Mouse (Mus musculus): Measurements from ENCODE around the gene Senp5.

Gene Senp5

DNA sequence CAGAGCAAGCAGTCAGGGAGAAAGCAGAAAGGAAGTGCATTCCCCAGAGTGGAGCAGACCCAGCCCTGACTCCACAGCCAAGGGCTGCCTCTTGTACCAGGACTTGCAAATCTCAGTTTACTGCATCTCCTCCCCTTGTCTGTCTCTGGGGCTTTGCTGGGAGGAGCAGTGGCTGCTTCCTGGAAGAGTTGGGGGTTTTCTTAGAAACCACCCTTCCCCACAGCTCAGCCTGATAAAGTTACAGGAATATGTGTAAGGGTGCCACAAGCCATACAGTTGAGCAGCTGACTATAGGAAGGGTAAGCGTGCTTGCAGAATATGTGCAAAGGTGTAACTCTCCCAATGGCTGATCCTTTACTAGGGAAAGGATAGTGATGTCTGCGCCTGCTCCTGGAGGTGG lies 62.5 kb downstream of the Senp5 start:
- DNase-seq (ENCODE audit: low read depth, low spot score) = no peak

DNA sequence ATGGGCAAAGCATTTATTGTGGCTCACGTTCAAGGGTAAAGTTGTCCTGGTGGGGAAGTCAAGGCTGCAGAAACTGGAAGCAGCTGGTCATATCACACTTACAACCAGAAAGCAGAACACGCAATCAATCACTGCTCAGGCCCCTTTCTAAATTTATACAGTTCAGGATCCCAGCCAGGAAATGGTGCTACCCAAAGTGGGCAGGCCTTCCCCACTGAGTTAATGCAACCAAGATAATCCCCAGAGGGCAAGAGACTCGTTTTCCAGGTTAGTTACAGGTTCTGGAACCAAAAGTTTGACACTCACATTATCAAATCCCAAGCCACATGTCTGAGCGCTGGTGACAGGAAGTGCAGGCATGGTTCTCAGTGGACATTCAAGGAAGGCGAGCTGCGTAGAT lies 64.2 kb downstream of the Senp5 start:
- no peak for DNase-seq (ENCODE audit: low read depth, low spot score)

DNA sequence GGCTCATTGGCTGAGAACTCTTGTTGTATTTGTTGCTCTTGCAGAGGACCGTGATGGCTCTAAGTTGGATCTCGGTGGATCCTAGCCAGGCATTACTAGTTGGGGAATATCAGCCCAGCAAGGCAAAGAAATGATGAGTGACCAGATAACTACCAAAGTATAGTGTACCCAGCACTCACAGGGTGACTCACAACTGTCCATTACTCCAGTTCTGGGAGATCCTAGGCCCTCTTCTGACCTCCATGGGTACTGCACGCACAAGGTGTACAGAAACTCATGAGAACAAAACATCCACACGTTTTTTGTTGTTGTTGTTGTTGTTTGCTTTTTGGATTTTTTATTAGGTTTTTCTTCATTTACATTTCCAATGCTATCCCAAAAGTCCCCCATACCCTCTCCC lies 66.5 kb downstream of the Senp5 start:
- no peak for DNase-seq (ENCODE audit: low read depth, low spot score)

DNA sequence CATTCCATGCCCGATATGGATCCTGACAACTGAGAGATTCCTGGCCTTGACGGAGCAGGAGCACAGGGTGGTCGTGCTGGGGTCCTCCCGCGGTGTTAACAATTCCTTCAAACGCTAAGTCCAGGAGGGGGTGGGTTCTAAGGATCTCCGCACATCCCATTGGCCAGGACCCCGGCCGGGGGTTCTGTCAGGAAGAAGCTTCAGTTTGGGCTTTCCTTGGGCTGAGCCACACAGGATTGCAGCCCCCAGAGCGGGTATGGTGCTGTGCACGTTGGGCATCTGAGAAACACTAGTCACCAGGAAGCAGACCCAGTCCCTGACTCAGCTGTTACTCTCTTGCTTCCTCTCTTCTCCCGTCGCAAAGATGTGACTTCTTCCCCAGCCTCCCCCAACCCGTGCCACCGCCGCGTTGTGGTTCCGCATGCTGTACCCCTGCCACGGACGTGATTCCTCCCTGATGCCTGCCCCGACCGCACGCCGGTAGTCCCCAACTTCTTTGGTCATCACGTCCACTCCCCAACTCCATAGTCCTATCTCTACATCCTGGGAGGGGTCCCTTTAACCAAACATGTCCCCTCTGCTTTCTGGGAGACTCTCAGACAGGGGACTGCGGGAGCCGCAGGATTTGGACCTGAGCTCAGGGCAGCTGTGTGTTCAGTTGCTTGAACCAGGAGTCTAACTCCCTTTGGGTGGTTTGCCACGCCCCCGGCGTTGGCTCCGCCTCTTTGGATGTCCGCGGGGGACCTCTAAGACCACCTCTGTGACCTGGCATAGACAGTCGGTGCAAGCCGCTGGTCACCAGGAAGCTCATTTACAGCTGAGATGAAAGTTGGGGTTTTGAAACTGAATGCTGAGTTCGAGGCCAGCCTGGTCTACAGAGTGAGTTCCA lies 67.8 kb downstream of the Senp5 start:
- DNase-seq (ENCODE audit: low read depth, low spot score) = no peak

DNA sequence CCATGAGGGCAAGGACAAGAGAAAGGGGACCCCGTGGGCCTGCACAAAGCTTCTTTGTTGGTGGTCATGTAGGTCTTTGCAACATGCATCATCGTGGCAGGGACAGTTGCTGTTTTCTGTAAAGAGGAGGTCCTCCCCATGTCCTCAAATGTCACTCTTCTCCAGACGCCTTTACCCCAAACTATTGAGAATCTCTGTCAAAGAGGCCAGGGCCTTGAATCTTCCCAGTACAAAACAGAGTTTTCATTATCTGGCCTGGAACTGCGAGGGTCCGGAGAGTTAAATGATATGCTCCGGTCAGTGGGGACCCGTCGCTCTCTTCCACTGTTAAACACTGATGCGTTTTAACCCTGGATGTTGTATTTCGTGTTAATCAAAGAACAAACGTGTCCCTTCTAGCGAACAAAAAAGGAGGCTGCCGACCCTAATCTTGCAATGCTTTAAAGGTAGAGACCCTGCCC lies 68.5 kb downstream of the Senp5 start:
- DNase-seq (ENCODE audit: low read depth, low spot score) = no peak

DNA sequence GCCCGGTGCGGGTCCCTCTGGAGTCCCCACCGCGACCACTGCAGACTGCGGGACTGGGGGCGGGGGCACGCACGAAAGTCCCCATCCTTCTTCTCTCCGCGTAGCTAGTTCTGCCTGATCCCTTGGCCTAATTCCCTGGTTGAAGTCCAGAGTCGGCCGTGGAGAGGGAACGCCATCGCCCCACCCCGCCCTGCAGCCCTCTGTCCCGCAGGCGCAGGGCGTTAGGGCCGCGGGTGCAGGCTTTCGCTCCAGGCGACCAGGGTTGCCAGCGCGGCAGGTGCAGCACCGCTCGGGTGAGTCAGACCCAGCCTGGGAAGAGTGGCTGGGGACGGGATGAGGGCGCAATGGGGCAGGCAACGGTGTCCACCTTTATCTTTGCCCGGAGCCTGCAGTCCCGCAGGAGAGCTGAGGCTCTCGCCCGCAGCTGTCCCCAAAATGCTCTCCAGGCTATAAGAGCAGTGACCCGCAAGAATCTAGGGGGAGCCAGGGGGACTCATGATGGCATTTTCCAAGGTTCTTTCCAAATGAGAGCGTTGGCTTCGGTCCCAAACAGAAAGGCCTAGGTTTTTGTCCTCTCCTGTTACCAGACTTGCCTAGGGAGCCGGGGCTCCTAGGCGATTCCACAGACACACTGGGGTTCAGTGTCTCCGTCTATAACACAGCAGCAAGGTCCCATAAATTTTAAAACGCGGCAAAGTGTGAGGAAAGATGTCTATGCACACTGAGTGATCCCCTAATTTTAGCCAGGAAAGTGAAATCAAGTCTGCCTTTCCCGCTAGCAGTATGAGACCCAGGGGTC lies 69.1 kb downstream of the Senp5 start, which contains the start of gene Pigz:
Gene Pigz, plus strand, starts transcription at position 101 of the 799 bp plus-strand sequence.
- DNase-seq (ENCODE audit: low read depth, low spot score) = no peak

DNA sequence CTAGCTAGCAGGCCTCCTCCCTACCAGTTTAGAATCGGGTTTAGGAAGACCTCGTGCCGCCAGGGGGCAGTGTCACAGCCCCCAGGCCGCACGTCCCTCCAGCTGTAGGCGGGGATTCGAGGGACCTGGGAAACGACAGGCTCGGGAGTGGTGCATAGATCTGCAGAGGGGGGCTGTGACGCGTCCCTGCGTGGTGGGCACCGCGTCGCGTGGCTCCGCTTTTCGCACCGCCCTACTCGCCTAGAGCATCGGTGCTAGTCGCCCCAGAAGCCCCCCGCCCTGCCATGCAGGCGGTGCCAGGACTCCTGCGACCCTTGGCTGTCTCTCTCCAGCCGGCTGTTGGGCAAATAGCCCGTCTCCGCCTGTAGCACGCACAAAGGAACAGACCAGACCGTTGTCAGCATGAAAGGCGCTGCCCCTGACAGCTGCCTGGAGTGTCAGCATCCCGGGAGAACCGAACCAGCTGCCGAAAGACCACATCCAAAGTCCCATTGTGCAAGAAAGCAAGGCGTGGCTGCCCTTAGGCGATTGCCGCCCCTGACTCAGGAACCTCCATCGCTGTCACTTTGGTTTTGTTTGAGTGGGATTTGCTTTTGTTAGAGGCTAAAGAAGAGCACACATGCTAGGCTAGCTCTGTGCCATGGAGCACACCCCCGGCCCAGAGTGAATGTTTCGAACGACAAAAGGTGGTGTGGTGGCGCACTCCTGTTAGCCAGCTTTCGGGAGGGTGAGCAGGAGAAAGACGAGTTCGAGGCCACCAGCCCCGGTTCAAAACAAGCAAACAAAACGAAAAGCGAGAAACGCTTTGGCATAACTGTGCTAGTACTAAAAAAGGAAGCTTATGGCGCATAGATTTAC lies 70.0 kb downstream of the Senp5 start:
- peak; percentile 85 for DNase-seq (ENCODE audit: low read depth, low spot score)

DNA sequence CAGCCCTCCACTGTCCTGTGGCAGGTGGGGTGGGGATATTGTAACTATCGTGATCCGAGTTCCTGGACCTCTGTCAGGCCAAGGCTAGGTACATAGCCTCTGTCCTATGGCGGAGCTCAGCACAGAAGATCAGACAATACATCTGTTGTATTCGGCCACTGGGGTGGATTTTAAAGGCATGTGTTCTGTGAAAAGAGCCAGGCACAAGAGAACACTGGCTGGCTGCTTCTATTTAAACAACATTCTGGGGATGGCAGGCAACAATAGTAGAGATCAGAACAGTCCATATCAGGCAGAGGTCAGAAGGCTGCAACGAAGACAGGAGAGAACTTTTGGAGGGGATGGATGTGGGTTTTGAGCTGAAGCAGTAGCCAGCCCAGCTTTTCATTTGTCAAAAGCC lies 70.8 kb downstream of the Senp5 start:
- no peak for DNase-seq (ENCODE audit: low read depth, low spot score)

DNA sequence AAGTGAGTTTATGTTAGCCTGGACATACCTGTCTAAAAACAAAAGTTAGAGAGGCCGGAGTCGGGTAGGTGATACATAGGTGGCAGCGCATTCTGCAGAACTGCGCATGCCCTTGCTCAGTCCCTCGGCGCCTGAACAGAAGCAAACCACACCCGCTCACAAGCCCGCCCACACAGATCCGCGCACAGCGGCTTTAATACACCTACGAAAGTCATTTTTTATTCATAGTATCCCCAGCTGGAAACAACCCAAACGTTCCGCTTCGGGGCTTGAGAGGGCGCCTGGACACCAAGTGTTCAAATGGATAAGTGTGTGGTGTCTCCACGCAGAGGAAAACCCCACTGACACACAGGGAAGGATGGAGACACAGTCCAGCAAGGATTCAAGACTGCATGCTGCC lies 71.8 kb downstream of the Senp5 start:
- no peak for DNase-seq (ENCODE audit: low read depth, low spot score)

DNA sequence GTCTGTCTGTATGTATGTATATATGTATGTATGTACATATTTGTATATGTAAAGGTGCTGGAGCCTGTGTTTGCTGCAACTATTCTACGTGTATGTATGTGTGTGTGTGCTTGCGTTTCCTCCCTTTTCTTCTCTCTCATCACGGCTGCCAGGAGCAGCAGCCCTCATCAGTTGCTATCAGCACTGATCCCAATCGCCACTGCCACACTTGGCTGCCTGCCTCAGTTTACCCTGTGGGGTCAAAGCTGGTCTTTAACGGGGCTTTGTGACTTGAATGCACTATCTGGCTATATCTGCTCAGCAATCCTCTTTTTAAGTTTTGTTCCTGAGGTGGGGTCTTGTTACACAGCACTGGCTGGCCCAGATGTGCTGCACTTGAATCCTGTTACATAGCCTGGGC lies 75.7 kb downstream of the Senp5 start:
- no peak for DNase-seq (ENCODE audit: low read depth, low spot score)

DNA sequence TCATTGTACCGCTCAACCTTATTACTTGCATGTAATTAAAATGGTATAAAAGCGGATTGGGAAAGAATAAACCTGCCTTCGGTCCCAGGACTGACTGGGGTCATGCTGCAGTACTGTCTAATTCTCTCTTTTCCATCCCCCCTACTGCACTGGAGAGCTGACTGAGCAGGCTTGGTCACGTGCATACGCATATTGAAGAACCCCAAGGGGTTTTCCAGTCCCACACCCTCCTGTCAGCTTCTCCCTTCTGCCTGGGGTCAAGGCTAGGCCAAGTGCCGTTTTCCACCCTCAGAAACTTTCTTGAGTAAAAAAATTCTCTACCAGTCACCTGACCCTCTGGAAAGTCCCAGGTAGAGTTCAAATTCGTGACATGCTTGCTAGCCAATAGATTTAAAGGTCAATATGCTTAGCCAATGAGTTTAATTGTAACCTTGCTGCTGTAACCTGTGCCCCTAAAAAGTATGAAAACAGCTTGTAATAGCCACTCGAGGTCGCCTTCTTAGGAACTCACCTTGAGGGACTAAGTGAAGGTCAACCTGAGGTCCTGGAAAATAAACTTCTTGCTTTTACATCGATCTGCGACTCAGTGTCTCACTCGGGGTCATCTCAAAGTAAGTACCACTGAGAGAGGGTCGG lies 76.4 kb downstream of the Senp5 start:
- no peak for DNase-seq (ENCODE audit: low read depth, low spot score)

DNA sequence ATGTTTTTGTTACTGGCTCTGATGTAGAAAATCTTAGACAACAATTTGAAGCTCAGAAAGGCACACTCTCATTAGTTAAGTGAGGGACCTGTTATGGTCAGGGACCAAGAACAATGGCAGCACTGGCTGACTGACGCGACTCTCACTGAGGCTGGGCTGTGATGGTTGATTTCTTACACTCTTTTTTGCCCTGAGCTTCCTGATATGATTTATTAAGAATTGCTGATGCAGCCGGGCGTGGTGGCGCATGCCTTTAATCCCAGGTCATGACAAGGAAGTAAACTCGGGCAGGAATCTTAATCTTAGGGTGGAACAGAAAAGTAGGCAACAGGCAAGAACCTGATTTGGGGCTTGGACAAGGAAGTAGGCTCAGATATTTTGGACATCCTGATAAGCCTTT lies 77.0 kb downstream of the Senp5 start:
- no peak for DNase-seq (ENCODE audit: low read depth, low spot score)

DNA sequence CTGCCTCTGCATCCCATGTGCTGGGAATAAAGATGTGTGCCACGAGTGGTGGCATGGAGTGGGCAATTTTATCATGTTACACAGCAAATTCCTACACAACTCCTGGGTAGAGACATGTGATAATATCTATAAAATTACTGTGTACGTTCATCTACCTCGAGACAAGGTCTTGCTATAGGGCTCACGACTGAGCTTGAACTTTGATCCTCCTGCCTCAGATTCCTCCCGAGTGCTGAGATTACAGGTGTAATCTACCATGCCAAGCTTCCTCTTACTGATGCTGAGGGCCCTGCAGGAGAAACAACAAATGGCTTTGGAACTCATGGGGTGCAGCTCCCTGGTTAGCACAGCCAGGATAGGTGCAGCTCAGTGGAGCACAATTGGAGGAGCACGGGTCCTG lies 78.7 kb downstream of the Senp5 start:
- no peak for DNase-seq (ENCODE audit: low read depth, low spot score)

DNA sequence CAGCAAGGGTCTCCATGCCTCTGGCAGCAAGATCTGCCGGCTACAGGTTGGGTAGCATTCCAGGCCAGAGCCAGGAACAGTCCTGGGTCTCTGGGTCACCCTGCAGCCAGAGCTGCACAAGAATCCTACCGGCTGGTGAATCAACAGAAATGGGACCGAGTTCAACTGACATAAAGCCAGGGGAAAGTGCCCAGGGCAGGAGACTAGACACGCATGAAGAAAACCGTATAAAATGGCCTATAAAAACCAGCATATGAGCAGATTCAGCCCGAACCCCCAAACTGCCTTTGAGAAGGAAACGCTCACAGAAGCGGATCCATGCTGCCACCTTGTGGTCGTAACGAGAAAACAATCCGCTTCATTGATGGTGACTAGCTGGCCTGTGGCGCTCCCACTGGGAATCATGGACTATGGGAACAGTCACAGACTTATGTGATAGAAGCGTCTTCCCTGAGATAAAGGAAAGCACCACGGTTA lies 84.8 kb downstream of the Senp5 start:
- no peak for DNase-seq (ENCODE audit: low read depth, low spot score)

DNA sequence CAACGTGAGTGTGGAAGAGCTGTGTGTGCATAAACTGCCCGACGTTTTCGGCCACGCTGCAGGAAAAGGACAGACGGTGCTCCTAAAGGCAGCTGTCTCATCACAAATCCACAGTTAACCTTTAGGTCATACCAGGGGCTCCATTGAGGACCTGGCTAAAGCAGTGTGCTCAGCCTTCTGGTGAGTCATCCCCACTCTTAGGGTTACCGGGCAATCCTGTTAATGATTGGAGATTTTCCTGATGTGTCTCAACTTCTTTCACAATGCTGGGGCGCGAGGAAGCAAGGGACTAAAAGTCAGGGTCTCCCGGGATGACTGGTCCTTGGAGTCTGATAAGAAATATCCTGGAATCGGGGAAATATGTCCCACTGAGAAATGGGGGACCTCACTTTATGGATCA lies 85.3 kb downstream of the Senp5 start:
- DNase-seq (ENCODE audit: low read depth, low spot score) = no peak

DNA sequence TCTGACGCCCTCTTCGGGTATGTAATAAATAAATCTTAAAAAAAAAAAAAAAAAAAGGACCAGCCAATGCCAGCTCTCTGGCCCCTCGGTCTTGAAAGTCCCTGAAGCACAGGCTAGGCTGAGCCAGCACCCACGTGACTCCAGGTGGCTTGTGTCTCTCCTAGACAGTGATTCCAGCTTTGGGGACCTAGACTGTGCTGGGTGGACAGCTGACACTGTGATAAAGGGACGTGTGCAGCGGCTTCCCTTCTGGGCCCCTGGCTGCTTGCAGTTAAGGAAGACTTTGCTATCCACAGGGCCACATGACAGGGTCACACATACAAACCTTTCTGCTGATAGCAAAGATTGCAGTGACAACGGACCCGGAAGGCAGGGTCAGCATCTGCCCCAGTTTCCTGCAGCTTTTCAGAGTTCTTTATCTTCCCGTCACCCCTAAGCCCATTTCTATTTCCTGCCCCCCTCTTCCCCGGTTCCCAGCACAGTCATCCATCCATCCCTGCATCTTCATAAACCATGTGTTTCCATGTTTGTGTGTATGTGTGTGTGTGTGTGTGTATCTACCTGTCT lies 92.7 kb downstream of the Senp5 start:
- DNase-seq (ENCODE audit: low read depth, low spot score) = no peak

All from WW6 (cell line).